In the genomic region with DNA sequence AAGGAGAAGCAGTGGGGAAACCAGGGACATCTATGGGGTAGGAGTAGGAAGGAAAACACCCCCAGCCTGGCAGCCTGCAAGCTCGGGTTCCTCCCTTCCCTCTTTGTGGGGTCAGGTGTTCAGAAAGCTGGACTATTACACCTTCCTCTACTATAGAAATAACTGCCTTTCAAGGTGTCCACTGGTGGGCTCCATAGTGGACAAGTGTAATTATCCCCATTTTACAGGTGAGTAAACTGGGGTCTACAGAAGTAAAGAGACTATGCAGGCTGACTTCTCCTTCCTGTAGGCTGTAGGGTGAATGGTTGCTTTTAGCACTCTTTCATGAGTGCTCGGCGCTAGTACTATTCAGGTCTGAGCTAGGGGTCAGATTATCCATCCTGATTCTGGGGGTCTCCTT, we compare ENCODE assay signal across 22 mouse cellular contexts. TPM values are rescaled to one million over a fixed set of nuclear protein-coding genes. Genes with fewer than 3 reads are reported as not detected.
A peak's percentile ranks its signal among the peaks of the same experiment; 100 is the strongest.
DNase-seq lines count a peak whose midpoint lies in the region; ATAC-seq lines count a peak whose summit lies in the region.
"Had no signal": no experiment of that assay in that cellular context is flagged by ENCODE, and none has a peak within 500 bp of the region (broad histone marks: within the 10 kb centered on the region; RNA-seq: fewer than 3 reads in every experiment).

No protein-coding gene starts in this region.

- H3K4me3 ChIP-seq in kidney, embryonic 16.5 days (ENCODE audit: low read length): peak overlapping the region; percentile 68
- no peak overlapping the region; the same call in 1 of the 2 replicates for H3K4me3 ChIP-seq in hindbrain, embryonic 11.5 days (ENCODE audit: low read depth, low read length)
- H3K4me3 ChIP-seq in hindbrain, embryonic 15.5 days: 0 out of 2 replicates have a peak overlapping the region, but pooled peaks have one; percentile 2
- H3K4me3 ChIP-seq in neural tube, embryonic 15.5 days (replicated peaks): 0 out of 2 replicates have a peak overlapping the region, but pooled peaks have one; percentile 31
- H3K4me3 ChIP-seq: embryonic facial prominence, embryonic 13.5 days; layer of hippocampus, adult 2 months had no signal

- peaks cover 74% of the 10 kb centered on the region for H3K27me3 ChIP-seq in kidney, embryonic 16.5 days (ENCODE audit: insufficient read depth, low read length)
- H3K27me3 ChIP-seq in hindbrain, embryonic 11.5 days (ENCODE audit: control insufficient read depth, insufficient read depth, low read length): peaks cover 95% of the 10 kb centered on the region
- H3K27me3 ChIP-seq in hindbrain, embryonic 15.5 days: peaks cover 81% of the 10 kb centered on the region
- H3K27me3 ChIP-seq in neural tube, embryonic 15.5 days (replicated peaks): peaks cover 90% of the 10 kb centered on the region

- peak overlapping the region; percentile 70 for H3K4me2 ChIP-seq in kidney, embryonic 16.5 days (replicated peaks; ENCODE audit: low read depth, low read length)
- H3K4me2 ChIP-seq in hindbrain, embryonic 11.5 days (replicated peaks; ENCODE audit: low read depth, low read length): no peak overlapping the region
- H3K4me2 ChIP-seq in hindbrain, embryonic 15.5 days: peak overlapping the region; percentile 46
- peak overlapping the region; percentile 52 for H3K4me2 ChIP-seq in neural tube, embryonic 15.5 days
- H3K4me2 ChIP-seq: embryonic facial prominence, embryonic 13.5 days had no signal

- peak overlapping the region; percentile 98 for H3K27ac ChIP-seq in kidney, embryonic 16.5 days (ENCODE audit: low read length)
- 0 out of 2 replicates have a peak overlapping the region, but pooled peaks have one; percentile 61 for H3K27ac ChIP-seq in hindbrain, embryonic 11.5 days (ENCODE audit: low read depth, low read length)
- H3K27ac ChIP-seq in hindbrain, embryonic 15.5 days (replicated peaks): peak overlapping the region; percentile 75
- peak overlapping the region; percentile 80 for H3K27ac ChIP-seq in neural tube, embryonic 15.5 days (replicated peaks)
- H3K27ac ChIP-seq: embryonic facial prominence, embryonic 13.5 days; layer of hippocampus, adult 2 months; limb, embryonic 10.5 days had no signal

- H3K36me3 ChIP-seq in kidney, embryonic 16.5 days (ENCODE audit: insufficient read depth, low read length): no peaks in the 10 kb centered on the region
- no peaks in the 10 kb centered on the region for H3K36me3 ChIP-seq in hindbrain, embryonic 11.5 days (ENCODE audit: control insufficient read depth, insufficient read depth, low read length)
- H3K36me3 ChIP-seq in hindbrain, embryonic 15.5 days: no peaks in the 10 kb centered on the region
- H3K36me3 ChIP-seq in neural tube, embryonic 15.5 days: no peaks in the 10 kb centered on the region
- H3K36me3 ChIP-seq: embryonic facial prominence, embryonic 13.5 days; limb, embryonic 10.5 days had no signal

- peaks cover 38% of the 10 kb centered on the region for H3K4me1 ChIP-seq in kidney, embryonic 16.5 days (ENCODE audit: insufficient read depth, low read length)
- peaks cover 15% of the 10 kb centered on the region; the same call in 1 of the 2 replicates for H3K4me1 ChIP-seq in hindbrain, embryonic 11.5 days (replicated peaks; ENCODE audit: control insufficient read depth, insufficient read depth, low read length)
- H3K4me1 ChIP-seq in hindbrain, embryonic 15.5 days (replicated peaks): peaks cover 36% of the 10 kb centered on the region
- H3K4me1 ChIP-seq in neural tube, embryonic 15.5 days: peaks cover 46% of the 10 kb centered on the region

- WGBS in kidney, embryonic 16.5 days: 8% methylated on average over 3 of the region's 3 CpGs
- WGBS in hindbrain, embryonic 11.5 days: 3% methylated on average over 3 of the region's 3 CpGs
- 2% methylated on average over 3 of the region's 3 CpGs for WGBS in hindbrain, embryonic 15.5 days
- 9% methylated on average over 3 of the region's 3 CpGs for WGBS in neural tube, embryonic 15.5 days

- no peak for ATAC-seq in kidney, embryonic 16.5 days (ENCODE audit: low FRiP score, low TSS enrichment)
- ATAC-seq in hindbrain, embryonic 11.5 days (ENCODE audit: low FRiP score): no peak
- no peak for ATAC-seq in hindbrain, embryonic 15.5 days (ENCODE audit: low FRiP score, low read depth)
- no peak for ATAC-seq in neural tube, embryonic 15.5 days (ENCODE audit: low FRiP score)
- ATAC-seq: forebrain, embryonic 14.5 days; midbrain, embryonic 16.5 days had no signal

- H3K9me3 ChIP-seq in kidney, embryonic 16.5 days (ENCODE audit: low read length): no peaks in the 10 kb centered on the region
- no peaks in the 10 kb centered on the region for H3K9me3 ChIP-seq in hindbrain, embryonic 11.5 days (ENCODE audit: control insufficient read depth, low read length)
- no peaks in the 10 kb centered on the region for H3K9me3 ChIP-seq in hindbrain, embryonic 15.5 days
- no peaks in the 10 kb centered on the region for H3K9me3 ChIP-seq in neural tube, embryonic 15.5 days (replicated peaks)
- H3K9me3 ChIP-seq: embryonic facial prominence, embryonic 13.5 days; limb, embryonic 10.5 days had no signal

- no peak for DNase-seq in kidney, postnatal 25 days
- DNase-seq in hindbrain, embryonic 11.5 days (ENCODE audit: low spot score): peak; percentile 48
- no peak for DNase-seq in right cerebral cortex, adult 2 months (ENCODE audit: low spot score in 2 of 2)
- no peak for DNase-seq in frontal cortex, postnatal 25 days (ENCODE audit: low spot score in 2 of 2)
- DNase-seq: cerebellum, adult 18-20 months; cerebellum, postnatal 36 days; gastrocnemius, postnatal 36 days; lung, postnatal 10 days; right cerebral cortex, postnatal 14 days; thymus, adult 2 months had no signal

- peak overlapping the region; percentile 93 for H3K9ac ChIP-seq in kidney, embryonic 16.5 days (replicated peaks; ENCODE audit: low read length)
- H3K9ac ChIP-seq in hindbrain, embryonic 11.5 days (ENCODE audit: low read depth, low read length): no peak overlapping the region
- no peak overlapping the region for H3K9ac ChIP-seq in hindbrain, embryonic 15.5 days
- no peak overlapping the region for H3K9ac ChIP-seq in neural tube, embryonic 15.5 days (replicated peaks)
- H3K9ac ChIP-seq: embryonic facial prominence, embryonic 13.5 days; liver, postnatal 0 days had no signal

RNA-seq across cellular contexts. Expression of a gene that starts 4.3 kb away (rescaled TPM):
- 23.8 and 33.2 TPM in 2 replicates for polyA plus RNA-seq in kidney, embryonic 16.5 days (2015; fragmentation: Nextera tagmentation; extraction: Ambion mirVana)
- polyA plus RNA-seq in hindbrain, embryonic 11.5 days (2014; fragmentation: Nextera tagmentation; extraction: Ambion mirVana): 9.3 and 11.1 TPM in 2 replicates
- 12.3 and 15.5 TPM in 2 replicates for polyA plus RNA-seq in hindbrain, embryonic 15.5 days (2015; fragmentation: Nextera tagmentation; extraction: Ambion mirVana)
- 16.5 and 20.5 TPM in 2 replicates for polyA plus RNA-seq in neural tube, embryonic 15.5 days (2015; fragmentation: Nextera tagmentation; extraction: Ambion mirVana)
- polyA plus RNA-seq: heart, embryonic 16.5 days; liver, adult 2 months; liver, postnatal 0 days; stomach, embryonic 16.5 days had no signal
